Mouse (Mus musculus): ENCODE measurements around the gene Rad50.
A peak's percentile ranks its signal among the peaks of the same experiment; 100 is the strongest.

The Rad50 gene

GRCm38 (mm10) chr11:53706934-53707717 lies at the start of gene Rad50:
Gene Rad50 (minus strand): TSS chr11:53707319.
- DNase-seq, result peak; percentile 94 to 95

- DNase-seq, result no peak
These were observed 48.0 kb upstream of the Rad50 start for GRCm38 (mm10) chr11:53755011-53755595.

DNA sequence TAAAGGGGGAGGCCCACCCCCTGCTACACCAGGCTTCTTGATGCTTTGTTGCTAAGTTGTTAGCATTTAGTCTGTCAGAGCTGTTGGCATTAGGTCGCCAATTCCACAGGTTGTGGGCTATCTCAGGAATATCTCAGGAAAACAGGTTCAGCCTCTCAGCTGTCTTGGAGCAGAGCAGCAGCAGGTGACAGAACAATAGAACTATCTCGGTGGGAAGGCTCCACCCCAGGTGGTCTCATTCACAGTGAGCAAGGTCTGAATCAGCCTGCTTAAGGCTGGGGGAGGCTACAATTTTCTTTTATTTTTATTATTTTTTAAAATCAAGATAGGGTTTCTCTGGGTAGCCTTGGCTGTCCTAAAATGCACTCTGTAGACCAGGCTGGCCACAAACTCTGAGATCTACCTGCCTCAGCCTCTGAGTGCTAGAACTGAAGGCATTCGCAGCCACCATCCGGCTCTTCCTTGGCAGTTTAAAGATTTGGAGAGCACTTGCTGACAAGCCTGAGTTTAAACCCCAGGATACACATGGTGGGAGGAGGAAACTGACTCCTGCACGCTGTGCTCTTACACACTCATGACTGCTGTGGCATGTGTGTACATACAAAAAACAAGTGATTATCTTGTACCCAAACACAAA lies 42.7 kb upstream of the Rad50 start:
- DNase-seq, result no peak

DNA sequence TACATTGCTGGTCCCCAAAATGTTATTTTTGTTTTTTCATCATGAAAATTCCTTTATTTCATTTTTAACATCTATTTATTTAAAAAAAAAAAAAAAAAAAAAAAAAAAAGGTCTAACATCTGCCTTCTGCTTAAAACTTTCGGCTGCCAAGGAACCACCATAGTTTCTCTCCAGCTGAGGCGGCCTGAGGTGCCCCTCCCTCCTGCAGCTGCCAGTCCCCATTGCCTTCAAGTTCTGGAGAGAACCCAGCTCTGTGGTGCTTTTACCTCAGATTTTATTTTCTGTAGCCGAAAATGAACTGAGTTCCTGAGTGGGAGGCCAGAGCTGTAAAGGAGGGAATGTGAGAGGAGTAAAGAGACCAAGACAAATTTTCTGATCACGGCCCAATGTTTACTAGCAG lies 42.2 kb upstream of the Rad50 start:
- no peak for DNase-seq

GRCm38 (mm10) chr11:53748614-53749013 lies 41.5 kb upstream of the Rad50 start:
- DNase-seq, result peak; percentile 34 to 39

DNA sequence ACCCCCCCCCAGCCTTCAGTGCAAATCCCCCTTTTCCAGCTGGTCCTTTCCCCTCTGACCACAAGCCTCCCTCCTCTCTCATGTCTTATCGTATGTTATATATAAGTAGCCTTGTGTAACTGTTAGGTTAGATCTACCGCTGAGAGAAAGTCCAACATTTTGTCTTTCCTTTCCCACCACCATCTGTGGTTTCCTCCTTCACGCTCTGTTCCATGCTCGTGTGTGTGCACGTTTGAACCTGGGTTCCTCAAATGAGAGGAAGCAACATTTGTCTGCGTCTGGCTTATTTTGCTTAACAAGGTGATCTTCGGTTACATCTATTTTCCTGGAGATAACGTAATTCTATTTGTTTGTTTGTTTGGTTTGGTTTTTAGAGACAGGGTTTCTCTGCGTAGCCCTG lies 40.9 kb upstream of the Rad50 start:
- peak in 1 of 2 experiments; percentile 21 for DNase-seq

DNA sequence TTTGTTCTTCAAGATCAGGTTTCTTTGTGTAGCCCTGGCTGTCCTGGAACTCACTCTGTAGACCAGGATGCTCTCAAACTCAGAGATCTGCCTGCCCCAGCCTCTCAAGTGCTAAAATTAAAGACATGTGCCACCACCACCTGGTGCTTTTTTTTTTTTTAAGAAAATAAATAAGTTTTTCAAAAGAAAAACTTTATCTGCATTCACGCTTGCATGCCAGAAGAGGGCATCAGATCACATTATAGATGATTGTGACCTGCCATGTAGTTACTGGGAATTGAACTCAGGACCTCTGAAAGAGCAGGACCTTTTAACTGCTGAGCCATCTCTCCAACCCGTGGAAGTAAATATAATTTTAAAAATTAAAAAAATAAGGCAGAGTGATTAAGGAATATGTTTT lies 38.1 kb upstream of the Rad50 start:
- no peak for DNase-seq

DNA sequence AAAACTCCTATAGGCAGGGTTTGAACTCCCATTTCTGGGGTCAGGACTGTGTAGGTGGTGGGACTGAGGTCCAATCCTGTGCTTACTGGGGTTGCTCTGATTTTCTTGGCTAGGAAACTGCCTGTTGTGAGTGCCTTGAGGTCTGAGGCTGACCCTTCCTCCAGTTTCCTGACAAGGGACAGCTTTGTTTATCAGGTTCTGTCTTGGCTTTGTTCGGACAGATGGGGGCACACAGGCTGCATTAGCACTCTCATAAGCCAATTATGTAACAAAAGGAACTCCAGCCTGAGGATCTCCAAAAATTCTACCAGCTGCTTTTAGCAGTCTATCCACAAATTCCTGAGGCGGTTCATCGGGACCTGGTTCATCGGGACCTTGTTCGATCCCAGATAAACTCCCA lies 35.2 kb upstream of the Rad50 start:
- no peak for DNase-seq

DNA sequence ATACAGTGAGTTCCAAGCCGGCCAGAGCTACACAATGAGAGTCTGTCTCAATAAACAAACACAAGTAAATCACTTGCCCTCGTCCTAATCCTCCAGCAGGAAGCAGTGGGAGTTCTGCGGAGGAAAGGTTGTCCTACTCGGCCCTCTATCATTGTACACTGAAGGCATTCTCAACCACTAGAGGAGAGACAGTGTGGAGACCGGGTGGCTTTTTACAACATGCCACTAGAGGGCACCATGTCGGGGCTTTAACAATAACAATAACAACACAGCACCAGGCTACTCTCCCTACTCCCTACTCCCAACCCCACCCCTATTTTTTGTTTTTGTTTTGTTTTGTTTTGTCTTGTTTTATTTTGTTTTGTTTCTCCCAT lies 30.4 kb upstream of the Rad50 start:
- DNase-seq, result peak; percentile 74 to 77

- DNase-seq, result peak; percentile 79
These were observed 29.9 kb upstream of the Rad50 start for GRCm38 (mm10) chr11:53736771-53737572.

- peak; percentile 71 to 74 for DNase-seq
These were observed 28.6 kb upstream of the Rad50 start for GRCm38 (mm10) chr11:53735682-53736245.

- peak in 1 of 2 experiments; percentile 4 for DNase-seq
These were observed 28.0 kb upstream of the Rad50 start for GRCm38 (mm10) chr11:53734970-53735681.

DNA sequence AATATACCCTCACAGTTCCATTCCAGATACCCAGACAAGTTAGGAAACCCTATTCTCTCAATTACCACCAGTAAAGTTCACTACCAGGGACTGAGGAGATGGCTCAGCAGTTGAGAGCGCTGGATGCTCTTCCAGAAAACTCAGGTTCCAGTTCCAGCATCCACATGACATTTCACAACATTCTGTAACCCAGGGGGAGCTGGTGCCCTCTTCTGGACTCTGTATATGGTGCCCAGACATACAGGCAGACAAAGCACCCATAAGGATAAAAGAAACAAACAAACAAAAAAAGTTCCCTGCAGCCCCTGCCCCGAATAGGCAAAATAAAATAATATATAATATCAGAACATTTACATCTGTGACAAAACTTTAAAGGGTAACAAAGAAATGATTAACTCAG lies 27.3 kb upstream of the Rad50 start:
- no peak for DNase-seq

DNA sequence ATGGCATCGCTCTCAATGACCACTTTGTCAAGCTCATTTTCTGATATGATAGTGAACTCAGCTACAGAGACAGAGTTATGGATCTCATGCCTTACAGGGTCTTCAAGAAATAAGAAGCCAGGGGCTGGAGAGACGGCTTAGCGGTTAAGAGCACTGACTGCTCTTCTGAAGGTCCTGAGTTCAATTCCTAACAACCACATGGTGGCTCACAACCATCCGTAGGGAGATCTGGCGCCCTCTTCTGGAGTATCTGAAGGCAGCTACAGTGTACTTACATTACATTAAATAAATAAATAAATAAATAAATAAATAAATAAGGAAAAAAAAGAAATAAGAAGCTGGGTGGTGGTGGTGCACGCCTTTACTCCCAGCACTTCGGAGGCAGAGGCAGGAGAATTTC lies 26.7 kb upstream of the Rad50 start:
- peak; percentile 20 to 24 for DNase-seq

- no peak for DNase-seq
These were observed 25.1 kb upstream of the Rad50 start for GRCm38 (mm10) chr11:53732244-53732643.

DNA sequence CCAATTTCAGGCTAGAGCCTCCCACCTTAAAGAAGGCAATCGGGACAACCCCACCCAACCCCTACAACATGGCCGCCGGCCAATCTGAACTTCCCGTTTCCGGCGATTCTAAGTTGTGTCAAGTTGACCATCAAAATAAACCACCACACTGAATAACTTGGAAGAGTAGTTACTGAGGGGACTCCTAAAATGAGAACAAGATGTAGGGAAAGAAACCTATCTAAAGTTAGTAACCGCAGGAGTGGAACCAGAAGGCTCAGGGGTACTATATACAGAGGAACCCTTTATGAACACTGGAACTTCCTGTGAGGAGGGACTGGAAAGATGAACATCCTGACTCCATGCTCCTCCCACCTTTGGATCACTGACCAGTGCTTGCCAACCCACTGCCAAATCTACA lies 24.3 kb upstream of the Rad50 start:
- DNase-seq, result no peak

DNA sequence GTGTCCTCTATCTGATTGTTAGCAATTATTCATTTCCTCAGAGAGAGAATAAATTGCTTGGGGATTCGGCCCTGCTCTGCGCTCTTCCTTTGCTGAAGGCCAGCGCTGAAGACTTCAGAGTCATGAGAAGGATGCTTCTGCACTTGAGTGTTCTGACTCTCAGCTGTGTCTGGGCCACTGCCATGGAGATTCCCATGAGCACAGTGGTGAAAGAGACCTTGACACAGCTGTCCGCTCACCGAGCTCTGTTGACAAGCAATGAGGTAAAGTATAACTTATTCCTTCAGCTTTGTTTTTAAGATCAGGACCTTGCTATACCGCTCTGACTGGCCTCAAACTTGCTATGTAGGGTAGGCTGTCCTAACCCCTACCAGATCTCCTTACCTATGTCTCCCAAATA lies 13.6 kb upstream of the Rad50 start, which contains the start of gene Il5:
Gene Il5 (plus strand): TSS at position 80 of the 400 bp plus-strand sequence.
- no peak for DNase-seq

GRCm38 (mm10) chr11:53719701-53720100 lies 12.6 kb upstream of the Rad50 start:
- DNase-seq, result no peak

- peak in 1 of 2 experiments; percentile 6 for DNase-seq
These were observed 545 bp upstream of the Rad50 start for GRCm38 (mm10) chr11:53707718-53708009.

DNA sequence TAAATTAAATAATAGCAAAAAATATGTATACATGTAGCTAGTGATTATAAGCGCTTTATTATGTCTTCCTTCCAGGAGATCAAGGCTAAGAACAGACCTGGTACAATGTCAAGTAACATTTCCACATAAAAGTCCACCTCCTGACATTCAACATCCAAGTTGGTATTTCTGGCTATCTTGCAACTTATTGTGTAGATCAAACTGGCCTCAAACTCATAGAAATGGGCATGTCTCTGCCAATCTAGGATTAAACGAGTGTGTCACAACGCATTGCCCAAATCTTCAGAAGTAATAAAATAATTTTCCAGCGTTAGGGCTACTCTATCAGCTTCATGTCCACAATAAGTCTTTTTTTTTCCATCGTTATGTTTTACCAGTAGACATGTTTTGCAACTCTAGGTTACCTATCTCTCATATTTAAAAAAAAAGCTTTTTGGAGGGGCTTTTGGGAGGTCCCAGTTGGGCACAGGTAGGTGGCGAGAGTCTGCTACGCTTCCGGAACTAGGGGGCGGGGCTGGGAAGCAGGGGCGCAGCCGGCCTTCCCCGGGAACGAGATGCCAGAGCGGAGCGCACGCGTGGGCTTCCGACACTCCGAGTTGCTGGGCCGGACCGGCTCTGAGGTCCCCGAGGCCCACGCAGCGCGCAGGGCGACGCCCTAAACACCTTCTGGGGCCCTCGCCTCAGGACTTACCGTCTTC lies 734 bp downstream of the Rad50 start:
- no peak for DNase-seq

GRCm38 (mm10) chr11:53699351-53699750 lies 7.8 kb downstream of the Rad50 start:
- no peak for DNase-seq

DNA sequence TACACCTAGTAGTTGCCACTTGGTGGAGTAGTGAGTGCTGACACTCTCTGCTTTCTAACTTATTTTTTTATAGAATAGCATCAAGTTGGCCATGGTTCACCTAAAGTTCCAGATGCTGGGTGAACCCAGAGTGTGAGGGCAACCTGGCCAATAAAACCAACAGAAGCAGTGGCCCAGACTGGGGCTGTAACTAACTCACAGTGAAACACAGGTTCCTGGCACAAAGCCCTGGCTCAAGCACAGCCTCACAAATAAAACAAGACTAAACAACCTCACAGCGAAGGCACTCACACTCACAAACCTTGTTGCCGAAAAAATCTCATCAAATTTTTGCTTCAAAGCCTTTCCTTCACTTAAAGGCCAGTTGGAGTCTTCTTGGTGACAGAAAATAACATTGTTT lies 8.6 kb downstream of the Rad50 start:
- DNase-seq, result no peak

Data from B cell, adult 2 months (primary cell).